Mouse (Mus musculus): Measurements from ENCODE around the gene Atp6v0b. TPM values are rescaled to one million over a fixed set of nuclear protein-coding genes. Genes with fewer than 3 reads are reported as not detected.

Gene Atp6v0b
- polyA plus RNA-seq, 1 experiment: 296 TPM

DNA sequence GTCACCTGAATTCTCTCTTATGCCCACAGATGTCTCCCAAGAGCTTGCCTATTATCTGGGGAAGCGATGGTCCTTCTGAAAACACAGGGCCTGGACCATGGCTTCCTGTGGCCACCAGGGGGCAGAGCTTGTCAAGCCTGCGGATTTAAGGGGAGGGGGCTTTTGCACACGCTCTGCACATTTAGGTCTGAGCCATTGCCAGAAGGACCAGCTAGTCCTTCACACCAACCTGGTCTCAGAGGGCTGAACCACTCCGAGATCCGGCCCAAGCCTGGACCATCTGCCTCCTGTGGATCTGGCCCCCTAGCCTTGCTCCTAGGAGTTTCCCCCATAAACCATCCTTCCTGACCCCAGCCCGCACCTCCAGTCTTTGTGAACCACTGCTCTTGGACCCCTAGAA, 41.1 kb upstream of the Atp6v0b start:
- TF ChIP-seq CTCF (IDR thresholded peaks at IDR 0.05; ENCODE audit: control insufficient read depth, insufficient read depth, insufficient read length) (peak; percentile 36), MAX (IDR thresholded peaks at IDR 0.05) (no peak)
- Histone ChIP-seq H3K27me3 (ENCODE audit: control insufficient read depth, insufficient read depth, insufficient read length) (no peaks in the 10 kb centered on the region), H3K36me3 (ENCODE audit: control insufficient read depth, insufficient read depth) (no peaks in the 10 kb centered on the region), H3K79me3 (ENCODE audit: low read depth) (no peaks in the 10 kb centered on the region), H3K79me2 (ENCODE audit: control insufficient read depth, insufficient read depth) (no peaks in the 10 kb centered on the region), H3ac (ENCODE audit: control insufficient read depth, insufficient read length, low read depth) (no peak overlapping the region), H3K4me3 (ENCODE audit: insufficient read depth, poor library complexity, severe bottlenecking) (no peak overlapping the region)

GRCm38 (mm10) chr4:117926545-117927482, 39.7 kb upstream of the Atp6v0b start:
- Histone ChIP-seq H3K79me3 (ENCODE audit: low read depth) (no peaks in the 10 kb centered on the region), H3K27me3 (ENCODE audit: control insufficient read depth, insufficient read depth, insufficient read length) (no peaks in the 10 kb centered on the region), H3K4me3 (ENCODE audit: insufficient read depth, poor library complexity, severe bottlenecking) (no peak overlapping the region), H3K79me2 (ENCODE audit: control insufficient read depth, insufficient read depth) (no peaks in the 10 kb centered on the region), H3K36me3 (ENCODE audit: control insufficient read depth, insufficient read depth) (no peaks in the 10 kb centered on the region), H3ac (ENCODE audit: control insufficient read depth, insufficient read length, low read depth) (no peak overlapping the region)
- no peak for TF ChIP-seq MYOG (IDR thresholded peaks at IDR 0.05; ENCODE audit: control insufficient read depth, extremely low read depth, insufficient read length)
- TF ChIP-seq MYOD1 (IDR thresholded peaks at IDR 0.05; ENCODE audit: control insufficient read depth, insufficient read length, low read depth): no peak
- no peak for TF ChIP-seq CEBPB (IDR thresholded peaks at IDR 0.05; ENCODE audit: low read depth)
- no peak for TF ChIP-seq CTCF (IDR thresholded peaks at IDR 0.05; ENCODE audit: control insufficient read depth, insufficient read depth, insufficient read length)
- no peak for TF ChIP-seq USF1 (IDR thresholded peaks at IDR 0.05; ENCODE audit: low read depth)
- TF ChIP-seq MAX (IDR thresholded peaks at IDR 0.05): no peak

- Histone ChIP-seq H3K79me2 (ENCODE audit: control insufficient read depth, insufficient read depth) (no peaks in the 10 kb centered on the region), H3K36me3 (ENCODE audit: control insufficient read depth, insufficient read depth) (no peaks in the 10 kb centered on the region), H3K27me3 (ENCODE audit: control insufficient read depth, insufficient read depth, insufficient read length) (no peaks in the 10 kb centered on the region), H3K4me3 (ENCODE audit: insufficient read depth, poor library complexity, severe bottlenecking) (no peak overlapping the region), H3K79me3 (ENCODE audit: low read depth) (no peaks in the 10 kb centered on the region), H3ac (ENCODE audit: control insufficient read depth, insufficient read length, low read depth) (no peak overlapping the region)
- TF ChIP-seq FOSL1 (IDR thresholded peaks at IDR 0.05; ENCODE audit: insufficient read depth, low read length, poor library complexity, severe bottlenecking) (no peak), MAX (IDR thresholded peaks at IDR 0.05) (no peak), MYOD1 (IDR thresholded peaks at IDR 0.05; ENCODE audit: control insufficient read depth, insufficient read length, low read depth) (no peak), CTCF (IDR thresholded peaks at IDR 0.05; ENCODE audit: control insufficient read depth, insufficient read depth, insufficient read length) (no peak), CEBPB (IDR thresholded peaks at IDR 0.05; ENCODE audit: low read depth) (no peak), MYOG (IDR thresholded peaks at IDR 0.05; ENCODE audit: control insufficient read depth, extremely low read depth, insufficient read length) (no peak), USF1 (IDR thresholded peaks at IDR 0.05; ENCODE audit: low read depth) (no peak)
Observed at GRCm38 (mm10) chr4:117924916-117925315, 37.8 kb upstream of the Atp6v0b start.

DNA sequence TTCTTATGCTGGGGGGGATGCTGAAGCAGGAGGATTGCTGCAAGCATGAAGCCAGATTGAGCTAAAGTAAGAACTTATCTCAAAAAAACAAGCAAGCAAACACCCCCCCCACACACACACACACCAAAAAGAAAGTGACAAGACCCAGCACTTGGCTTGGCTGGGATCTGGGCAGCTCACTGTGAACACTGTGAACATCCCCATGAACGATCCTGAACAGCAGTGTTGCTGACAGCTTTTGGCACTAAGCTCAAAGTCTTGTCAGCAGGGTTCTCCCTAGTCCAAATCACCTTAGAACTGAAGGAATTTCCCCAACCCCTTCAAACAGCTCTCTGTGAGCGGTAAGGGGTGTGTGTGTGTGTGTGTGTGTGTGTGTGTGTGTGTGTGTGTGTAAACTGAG, 36.3 kb upstream of the Atp6v0b start:
- no peaks in the 10 kb centered on the region for H3K79me3 ChIP-seq (ENCODE audit: low read depth)
- H3K27me3 ChIP-seq (ENCODE audit: control insufficient read depth, insufficient read depth, insufficient read length): no peaks in the 10 kb centered on the region
- no peak overlapping the region for H3K4me3 ChIP-seq (ENCODE audit: insufficient read depth, poor library complexity, severe bottlenecking)
- TF ChIP-seq MYOD1 (IDR thresholded peaks at IDR 0.05; ENCODE audit: control insufficient read depth, insufficient read length, low read depth) (no peak), CTCF (IDR thresholded peaks at IDR 0.05; ENCODE audit: control insufficient read depth, insufficient read depth, insufficient read length) (no peak), CEBPB (IDR thresholded peaks at IDR 0.05; ENCODE audit: low read depth) (no peak), USF1 (IDR thresholded peaks at IDR 0.05; ENCODE audit: low read depth) (no peak), MYOG (IDR thresholded peaks at IDR 0.05; ENCODE audit: control insufficient read depth, extremely low read depth, insufficient read length) (no peak), MAX (IDR thresholded peaks at IDR 0.05) (no peak), FOSL1 (IDR thresholded peaks at IDR 0.05; ENCODE audit: insufficient read depth, low read length, poor library complexity, severe bottlenecking) (no peak)
- no peak overlapping the region for H3ac ChIP-seq (ENCODE audit: control insufficient read depth, insufficient read length, low read depth)
- H3K36me3 ChIP-seq (ENCODE audit: control insufficient read depth, insufficient read depth): no peaks in the 10 kb centered on the region
- H3K79me2 ChIP-seq (ENCODE audit: control insufficient read depth, insufficient read depth): no peaks in the 10 kb centered on the region

- no peak for TF ChIP-seq FOSL1 (IDR thresholded peaks at IDR 0.05; ENCODE audit: insufficient read depth, low read length, poor library complexity, severe bottlenecking)
- no peak for TF ChIP-seq USF1 (IDR thresholded peaks at IDR 0.05; ENCODE audit: low read depth)
- no peak for TF ChIP-seq MYOG (IDR thresholded peaks at IDR 0.05; ENCODE audit: control insufficient read depth, extremely low read depth, insufficient read length)
- TF ChIP-seq MYOD1 (IDR thresholded peaks at IDR 0.05; ENCODE audit: control insufficient read depth, insufficient read length, low read depth): no peak
- no peak for TF ChIP-seq CTCF (IDR thresholded peaks at IDR 0.05; ENCODE audit: control insufficient read depth, insufficient read depth, insufficient read length)
- TF ChIP-seq MAX (IDR thresholded peaks at IDR 0.05): no peak
- no peak for TF ChIP-seq CEBPB (IDR thresholded peaks at IDR 0.05; ENCODE audit: low read depth)
- no peak overlapping the region for H3K4me3 ChIP-seq (ENCODE audit: insufficient read depth, poor library complexity, severe bottlenecking)
- no peaks in the 10 kb centered on the region for H3K36me3 ChIP-seq (ENCODE audit: control insufficient read depth, insufficient read depth)
- no peak overlapping the region for H3ac ChIP-seq (ENCODE audit: control insufficient read depth, insufficient read length, low read depth)
- no peaks in the 10 kb centered on the region for H3K79me2 ChIP-seq (ENCODE audit: control insufficient read depth, insufficient read depth)
- H3K27me3 ChIP-seq (ENCODE audit: control insufficient read depth, insufficient read depth, insufficient read length): no peaks in the 10 kb centered on the region
- no peaks in the 10 kb centered on the region for H3K79me3 ChIP-seq (ENCODE audit: low read depth)
Observed at GRCm38 (mm10) chr4:117921358-117921757, 34.2 kb upstream of the Atp6v0b start.
